Mouse (Mus musculus): ENCODE results near the gene Mgrn1. TPM values are rescaled to one million over a fixed set of nuclear protein-coding genes. Genes with fewer than 3 reads are reported as not detected.

The Mgrn1 gene
- polyA plus RNA-seq, 1 experiment from 2014 or later, result 125 TPM

GRCm38 (mm10) chr16:4863742-4864141 is 22.3 kb upstream of the Mgrn1 start:
- WGBS, result 86% methylated on average over 8 of the region's 8 CpGs
- Histone ChIP-seq H3K4me1 (no peaks in the 10 kb centered on the region), H3K9ac (replicated peaks) (no peak overlapping the region), H3K9me3 (replicated peaks) (no peaks in the 10 kb centered on the region), H3K36me3 (peaks cover 3% of the 10 kb centered on the region; the same call in 1 of the 2 replicates), H3K4me2 (no peak overlapping the region), H3K27me3 (replicated peaks) (no peaks in the 10 kb centered on the region), H3K27ac (replicated peaks) (no peak overlapping the region), H3K4me3 (replicated peaks) (no peak overlapping the region)
- ATAC-seq (ENCODE audit: low FRiP score), result no peak

- WGBS, result 75% methylated on average over 7 of the region's 7 CpGs
- Histone ChIP-seq H3K4me2 (no peak overlapping the region), H3K27ac (replicated peaks) (no peak overlapping the region), H3K27me3 (replicated peaks) (no peaks in the 10 kb centered on the region), H3K4me1 (no peaks in the 10 kb centered on the region), H3K36me3 (peaks cover 15% of the 10 kb centered on the region), H3K4me3 (replicated peaks) (no peak overlapping the region), H3K9ac (replicated peaks) (no peak overlapping the region), H3K9me3 (replicated peaks) (no peaks in the 10 kb centered on the region)
- no peak for ATAC-seq (ENCODE audit: low FRiP score)
Observed at GRCm38 (mm10) chr16:4866101-4866695, 19.9 kb upstream of the Mgrn1 start.

- 92% methylated on average over 5 of the region's 5 CpGs for WGBS
- no peaks in the 10 kb centered on the region for H3K27me3 ChIP-seq (replicated peaks)
- no peak overlapping the region for H3K4me3 ChIP-seq (replicated peaks)
- H3K36me3 ChIP-seq, result peaks cover 24% of the 10 kb centered on the region
- ATAC-seq (ENCODE audit: low FRiP score), result no peak
- no peak overlapping the region for H3K9ac ChIP-seq (replicated peaks)
- H3K4me2 ChIP-seq, result no peak overlapping the region
- H3K27ac ChIP-seq (replicated peaks), result no peak overlapping the region
- H3K9me3 ChIP-seq (replicated peaks), result no peaks in the 10 kb centered on the region
- H3K4me1 ChIP-seq, result peaks cover 4% of the 10 kb centered on the region
Observed at GRCm38 (mm10) chr16:4870490-4870889, 15.6 kb upstream of the Mgrn1 start.

GRCm38 (mm10) chr16:4871926-4872325 is 14.1 kb upstream of the Mgrn1 start:
- peaks cover 36% of the 10 kb centered on the region for H3K36me3 ChIP-seq
- no peaks in the 10 kb centered on the region for H3K9me3 ChIP-seq (replicated peaks)
- no peaks in the 10 kb centered on the region for H3K27me3 ChIP-seq (replicated peaks)
- no peak overlapping the region for H3K27ac ChIP-seq (replicated peaks)
- H3K9ac ChIP-seq (replicated peaks), result no peak overlapping the region
- H3K4me1 ChIP-seq, result peaks cover 18% of the 10 kb centered on the region
- H3K4me2 ChIP-seq, result no peak overlapping the region
- no peak overlapping the region for H3K4me3 ChIP-seq (replicated peaks)
- no peak for ATAC-seq (ENCODE audit: low FRiP score)
- WGBS, result 93% methylated on average over 2 of the region's 2 CpGs

- Histone ChIP-seq H3K27me3 (replicated peaks) (no peaks in the 10 kb centered on the region), H3K4me2 (no peak overlapping the region), H3K9ac (replicated peaks) (no peak overlapping the region), H3K9me3 (replicated peaks) (no peaks in the 10 kb centered on the region), H3K4me3 (replicated peaks) (no peak overlapping the region), H3K4me1 (peaks cover 37% of the 10 kb centered on the region), H3K36me3 (peaks cover 21% of the 10 kb centered on the region), H3K27ac (replicated peaks) (0 out of 2 replicates have a peak overlapping the region, but pooled peaks have one; percentile 11)
- 81% methylated on average over 22 of the region's 23 CpGs for WGBS
- ATAC-seq (ENCODE audit: low FRiP score), result no peak
Observed at GRCm38 (mm10) chr16:4875198-4876032, 10.6 kb upstream of the Mgrn1 start.

GRCm38 (mm10) chr16:4876033-4876680 is 9.9 kb upstream of the Mgrn1 start:
- H3K27me3 ChIP-seq (replicated peaks), result no peaks in the 10 kb centered on the region
- H3K9ac ChIP-seq (replicated peaks), result no peak overlapping the region
- WGBS, result 70% methylated on average over 8 of the region's 8 CpGs
- H3K9me3 ChIP-seq (replicated peaks), result no peaks in the 10 kb centered on the region
- no peak overlapping the region for H3K4me2 ChIP-seq
- no peak overlapping the region for H3K4me3 ChIP-seq (replicated peaks)
- H3K36me3 ChIP-seq, result peaks cover 21% of the 10 kb centered on the region
- H3K4me1 ChIP-seq, result peaks cover 40% of the 10 kb centered on the region
- 0 out of 2 replicates have a peak overlapping the region, but pooled peaks have one; percentile 11 for H3K27ac ChIP-seq (replicated peaks)
- ATAC-seq (ENCODE audit: low FRiP score), result no peak

GRCm38 (mm10) chr16:4877195-4877594 is 8.9 kb upstream of the Mgrn1 start:
- no peaks in the 10 kb centered on the region for H3K9me3 ChIP-seq (replicated peaks)
- H3K4me2 ChIP-seq, result peak overlapping the region; percentile 83
- no peak overlapping the region for H3K4me3 ChIP-seq (replicated peaks)
- WGBS, result 88% methylated on average over 4 of the region's 4 CpGs
- peaks cover 21% of the 10 kb centered on the region for H3K36me3 ChIP-seq
- ATAC-seq (ENCODE audit: low FRiP score), result no peak
- H3K9ac ChIP-seq (replicated peaks), result peak overlapping the region; percentile 81; the same call in 1 of the 2 replicates
- peaks cover 51% of the 10 kb centered on the region for H3K4me1 ChIP-seq
- no peaks in the 10 kb centered on the region for H3K27me3 ChIP-seq (replicated peaks)
- H3K27ac ChIP-seq (replicated peaks), result no peak overlapping the region

GRCm38 (mm10) chr16:4877701-4878100 is 8.3 kb upstream of the Mgrn1 start:
- Histone ChIP-seq H3K4me2 (peak overlapping the region; percentile 83), H3K4me3 (replicated peaks) (peak overlapping the region; percentile 89), H3K9ac (replicated peaks) (peak overlapping the region; percentile 81), H3K9me3 (replicated peaks) (no peaks in the 10 kb centered on the region), H3K27ac (replicated peaks) (0 out of 2 replicates have a peak overlapping the region, but pooled peaks have one; percentile 99), H3K27me3 (replicated peaks) (no peaks in the 10 kb centered on the region), H3K4me1 (peaks cover 52% of the 10 kb centered on the region), H3K36me3 (peaks cover 21% of the 10 kb centered on the region)
- no peak for ATAC-seq (ENCODE audit: low FRiP score)
- WGBS, result 87% methylated on average over 3 of the region's 3 CpGs

- peaks cover 21% of the 10 kb centered on the region for H3K36me3 ChIP-seq
- H3K27me3 ChIP-seq (replicated peaks), result no peaks in the 10 kb centered on the region
- H3K4me1 ChIP-seq, result peaks cover 52% of the 10 kb centered on the region
- no peaks in the 10 kb centered on the region for H3K9me3 ChIP-seq (replicated peaks)
- peak overlapping the region; percentile 83 for H3K4me2 ChIP-seq
- WGBS, result 28% methylated on average over 5 of the region's 5 CpGs
- H3K27ac ChIP-seq (replicated peaks), result peak overlapping the region; percentile 99
- no peak for ATAC-seq (ENCODE audit: low FRiP score)
- peak overlapping the region; percentile 81 for H3K9ac ChIP-seq (replicated peaks)
- peak overlapping the region; percentile 89 for H3K4me3 ChIP-seq (replicated peaks)
Observed at GRCm38 (mm10) chr16:4878192-4878885, 7.7 kb upstream of the Mgrn1 start.

GRCm38 (mm10) chr16:4879101-4879707 is 6.8 kb upstream of the Mgrn1 start:
- WGBS, result under 1% methylated on average over 53 of the region's 54 CpGs
- no peaks in the 10 kb centered on the region for H3K9me3 ChIP-seq (replicated peaks)
- H3K4me3 ChIP-seq (replicated peaks), result peak overlapping the region; percentile 89
- peak; percentile 31 for ATAC-seq (ENCODE audit: low FRiP score)
- H3K4me2 ChIP-seq, result peak overlapping the region; percentile 83
- no peaks in the 10 kb centered on the region for H3K27me3 ChIP-seq (replicated peaks)
- peaks cover 19% of the 10 kb centered on the region for H3K36me3 ChIP-seq
- H3K4me1 ChIP-seq, result peaks cover 52% of the 10 kb centered on the region
- peak overlapping the region; percentile 81 for H3K9ac ChIP-seq (replicated peaks)
- H3K27ac ChIP-seq (replicated peaks), result peak overlapping the region; percentile 99

- ATAC-seq (ENCODE audit: low FRiP score), result peak; percentile 80
- Histone ChIP-seq H3K4me2 (peak overlapping the region; percentile 83), H3K36me3 (peaks cover 14% of the 10 kb centered on the region), H3K27ac (replicated peaks) (peak overlapping the region; percentile 99), H3K9me3 (replicated peaks) (no peaks in the 10 kb centered on the region), H3K9ac (replicated peaks) (peak overlapping the region; percentile 81), H3K27me3 (replicated peaks) (no peaks in the 10 kb centered on the region), H3K4me3 (replicated peaks) (peak overlapping the region; percentile 89), H3K4me1 (peaks cover 52% of the 10 kb centered on the region)
- WGBS, result under 1% methylated on average over 40 of the region's 40 CpGs
Observed at GRCm38 (mm10) chr16:4879708-4880124, 6.3 kb upstream of the Mgrn1 start.
